Mouse (Mus musculus): ENCODE results near the gene Hoxa10. TPM values are rescaled to one million over a fixed set of nuclear protein-coding genes. Genes with fewer than 3 reads are reported as not detected.

The Hoxa10 gene
- total and polyA plus RNA-seq, 2 experiments: not detected

DNA sequence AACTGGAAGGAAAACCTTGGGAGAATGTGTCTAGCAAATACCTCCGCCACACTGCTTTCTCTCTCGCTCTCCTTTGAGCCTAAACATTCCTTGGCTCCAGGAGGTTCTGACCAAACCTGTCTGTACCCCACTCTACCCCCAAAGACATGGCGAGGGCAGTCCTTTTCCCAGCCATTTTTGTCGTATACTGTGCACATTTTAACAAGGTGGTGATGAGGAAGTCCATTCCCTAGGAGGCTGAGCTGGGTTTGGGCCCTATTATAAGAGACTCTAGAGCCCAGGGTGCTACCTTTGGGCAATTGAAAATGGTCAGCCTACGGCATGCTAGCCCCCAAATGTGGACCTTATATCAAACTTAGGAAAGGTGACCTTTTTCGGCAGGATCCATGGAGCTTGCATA is 4.8 kb downstream of the Hoxa10 start:
- Histone ChIP-seq H3K79me2 (ENCODE audit: control insufficient read depth, insufficient read depth, low read length) (no peaks in the 10 kb centered on the region), H3K36me3 (ENCODE audit: control insufficient read depth, insufficient read depth, low read length) (no peaks in the 10 kb centered on the region), H3K4me3 (ENCODE audit: insufficient read depth, low read depth, low read length) (no peak overlapping the region), H3K4me1 (ENCODE audit: control insufficient read depth, insufficient read depth, low read length) (no peaks in the 10 kb centered on the region), H3K9ac (ENCODE audit: low read depth, low read length) (no peak overlapping the region), H3K27ac (replicated peaks; ENCODE audit: insufficient read depth, low read depth, low read length) (no peak overlapping the region), H3K27me3 (ENCODE audit: control insufficient read depth, insufficient read depth, low read length) (peaks cover 60% of the 10 kb centered on the region)
- TF ChIP-seq CTCF (IDR thresholded peaks at IDR 0.05; ENCODE audit: low read depth, low read length) (no peak), POLR2A (IDR thresholded peaks at IDR 0.05; ENCODE audit: extremely low read depth, insufficient read depth, low read length) (no peak)
- 25% methylated on average over 6 of the region's 6 CpGs for WGBS
- no peak for DNase-seq (ENCODE audit: extremely low read depth, low read depth, low spot score)

- Histone ChIP-seq H3K36me3 (ENCODE audit: control insufficient read depth, insufficient read depth, low read length) (no peaks in the 10 kb centered on the region), H3K79me2 (ENCODE audit: control insufficient read depth, insufficient read depth, low read length) (no peaks in the 10 kb centered on the region), H3K4me3 (ENCODE audit: insufficient read depth, low read depth, low read length) (no peak overlapping the region), H3K27me3 (ENCODE audit: control insufficient read depth, insufficient read depth, low read length) (peaks cover 61% of the 10 kb centered on the region), H3K27ac (replicated peaks; ENCODE audit: insufficient read depth, low read depth, low read length) (no peak overlapping the region), H3K4me1 (ENCODE audit: control insufficient read depth, insufficient read depth, low read length) (no peaks in the 10 kb centered on the region), H3K9ac (ENCODE audit: low read depth, low read length) (no peak overlapping the region)
- TF ChIP-seq CTCF (IDR thresholded peaks at IDR 0.05; ENCODE audit: low read depth, low read length) (no peak), POLR2A (IDR thresholded peaks at IDR 0.05; ENCODE audit: extremely low read depth, insufficient read depth, low read length) (no peak)
- no peak for DNase-seq (ENCODE audit: extremely low read depth, low read depth, low spot score)
- 35% methylated on average over 9 of the region's 9 CpGs for WGBS
These were observed 5.4 kb downstream of the Hoxa10 start for GRCm38 (mm10) chr6:52235267-52235666.

DNA sequence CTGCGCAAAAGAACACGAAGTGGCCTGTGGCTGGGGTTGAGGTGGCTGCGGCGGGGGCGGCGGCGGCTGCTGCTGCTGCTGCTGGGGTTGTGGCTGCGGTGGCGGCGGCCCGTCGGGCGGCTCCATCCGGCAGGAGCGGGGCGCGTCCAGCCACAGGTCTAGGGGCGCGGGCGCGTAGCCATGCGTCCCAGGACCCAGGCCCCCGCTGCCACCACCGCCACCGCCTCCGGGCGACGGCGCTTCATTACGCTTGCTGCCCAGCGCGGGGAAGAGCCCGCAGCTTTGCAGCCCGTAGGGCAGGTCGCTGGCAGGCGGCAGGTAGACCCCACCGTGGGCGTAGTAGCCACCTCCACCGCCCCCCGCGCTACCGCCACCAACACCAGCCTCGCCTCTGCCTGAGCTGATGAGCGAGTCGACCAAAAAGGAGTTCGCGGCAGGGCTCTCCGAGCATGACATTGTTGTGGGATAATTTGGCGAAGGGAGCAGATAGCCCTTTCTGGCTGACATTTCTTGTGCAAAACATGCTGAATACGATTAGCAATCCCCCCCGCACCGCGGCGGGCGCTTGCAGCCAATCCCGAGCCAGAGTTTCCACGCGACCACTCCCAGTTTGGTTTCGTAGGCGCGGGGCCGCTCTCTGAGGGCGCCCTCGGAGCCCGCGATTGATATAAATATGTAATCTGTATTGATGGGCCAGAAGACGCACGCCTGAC is 6.1 kb downstream of the Hoxa10 start:
- no peak for DNase-seq (ENCODE audit: extremely low read depth, low read depth, low spot score)
- TF ChIP-seq CTCF (IDR thresholded peaks at IDR 0.05; ENCODE audit: low read depth, low read length) (no peak), POLR2A (IDR thresholded peaks at IDR 0.05; ENCODE audit: extremely low read depth, insufficient read depth, low read length) (no peak)
- no peaks in the 10 kb centered on the region for H3K4me1 ChIP-seq (ENCODE audit: control insufficient read depth, insufficient read depth, low read length)
- no peaks in the 10 kb centered on the region for H3K79me2 ChIP-seq (ENCODE audit: control insufficient read depth, insufficient read depth, low read length)
- H3K27ac ChIP-seq (replicated peaks; ENCODE audit: insufficient read depth, low read depth, low read length): no peak overlapping the region
- H3K36me3 ChIP-seq (ENCODE audit: control insufficient read depth, insufficient read depth, low read length): no peaks in the 10 kb centered on the region
- 6% methylated on average over 68 of the region's 68 CpGs for WGBS
- H3K4me3 ChIP-seq (ENCODE audit: insufficient read depth, low read depth, low read length): no peak overlapping the region
- H3K9ac ChIP-seq (ENCODE audit: low read depth, low read length): no peak overlapping the region
- peaks cover 61% of the 10 kb centered on the region for H3K27me3 ChIP-seq (ENCODE audit: control insufficient read depth, insufficient read depth, low read length)

DNA sequence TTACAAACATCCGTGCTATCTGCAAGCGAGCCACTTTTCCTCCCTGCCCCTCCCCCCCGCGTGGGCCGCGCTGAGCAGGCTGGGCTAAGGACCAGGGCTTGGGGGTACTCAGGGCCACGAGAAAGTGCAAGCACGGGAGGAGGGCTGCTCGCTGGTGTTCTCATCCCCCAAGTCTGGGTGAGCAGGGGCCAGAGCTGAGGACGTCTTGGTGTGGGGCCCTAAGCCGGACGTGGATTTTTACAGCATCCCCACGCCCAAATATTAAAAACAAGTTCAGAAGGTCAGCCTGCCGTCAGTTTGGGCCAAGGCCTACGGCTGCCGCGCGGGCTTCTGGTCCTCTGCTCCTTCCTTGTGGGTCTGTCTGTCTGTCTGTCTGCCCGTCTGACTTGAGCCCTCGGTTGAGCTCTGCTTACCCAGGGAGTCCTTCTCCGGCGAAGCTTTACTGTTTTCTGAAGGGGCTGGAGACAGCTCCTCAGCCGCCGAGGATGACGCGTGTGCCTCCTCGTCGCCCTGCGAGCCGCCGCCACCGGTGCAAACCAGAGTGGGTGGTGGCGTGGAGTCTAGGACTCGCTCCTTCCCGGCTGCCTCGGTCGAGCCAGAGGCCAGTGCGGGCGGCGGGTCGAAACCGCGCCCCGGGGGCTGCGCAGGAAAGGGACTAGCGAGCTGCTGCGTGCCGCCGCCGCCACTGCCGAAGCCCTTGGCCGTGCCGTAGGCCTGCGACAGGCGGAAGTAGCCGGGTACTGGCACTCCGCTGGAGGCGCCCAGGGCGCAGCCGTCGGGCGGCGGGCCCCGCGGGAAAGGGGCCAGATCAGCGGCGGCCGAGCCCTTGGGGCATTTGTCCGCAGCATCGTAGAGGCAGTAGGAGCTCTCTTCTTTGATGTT is 6.9 kb downstream of the Hoxa10 start:
- Histone ChIP-seq H3K27me3 (ENCODE audit: control insufficient read depth, insufficient read depth, low read length) (peaks cover 63% of the 10 kb centered on the region), H3K4me1 (ENCODE audit: control insufficient read depth, insufficient read depth, low read length) (no peaks in the 10 kb centered on the region), H3K27ac (replicated peaks; ENCODE audit: insufficient read depth, low read depth, low read length) (no peak overlapping the region), H3K79me2 (ENCODE audit: control insufficient read depth, insufficient read depth, low read length) (no peaks in the 10 kb centered on the region), H3K9ac (ENCODE audit: low read depth, low read length) (no peak overlapping the region), H3K36me3 (ENCODE audit: control insufficient read depth, insufficient read depth, low read length) (no peaks in the 10 kb centered on the region), H3K4me3 (ENCODE audit: insufficient read depth, low read depth, low read length) (no peak overlapping the region)
- 4% methylated on average over 70 of the region's 70 CpGs for WGBS
- no peak for DNase-seq (ENCODE audit: extremely low read depth, low read depth, low spot score)
- TF ChIP-seq CTCF (IDR thresholded peaks at IDR 0.05; ENCODE audit: low read depth, low read length): no peak
- TF ChIP-seq POLR2A (IDR thresholded peaks at IDR 0.05; ENCODE audit: extremely low read depth, insufficient read depth, low read length): no peak

- Histone ChIP-seq H3K9ac (ENCODE audit: low read depth, low read length) (no peak overlapping the region), H3K27ac (replicated peaks; ENCODE audit: insufficient read depth, low read depth, low read length) (no peak overlapping the region), H3K27me3 (ENCODE audit: control insufficient read depth, insufficient read depth, low read length) (peaks cover 62% of the 10 kb centered on the region), H3K79me2 (ENCODE audit: control insufficient read depth, insufficient read depth, low read length) (no peaks in the 10 kb centered on the region), H3K4me1 (ENCODE audit: control insufficient read depth, insufficient read depth, low read length) (no peaks in the 10 kb centered on the region), H3K36me3 (ENCODE audit: control insufficient read depth, insufficient read depth, low read length) (no peaks in the 10 kb centered on the region), H3K4me3 (ENCODE audit: insufficient read depth, low read depth, low read length) (no peak overlapping the region)
- DNase-seq (ENCODE audit: extremely low read depth, low read depth, low spot score): no peak
- 7% methylated on average over 23 of the region's 23 CpGs for WGBS
- TF ChIP-seq POLR2A (IDR thresholded peaks at IDR 0.05; ENCODE audit: extremely low read depth, insufficient read depth, low read length): no peak
These were observed 7.6 kb downstream of the Hoxa10 start for GRCm38 (mm10) chr6:52232984-52233545.
